Mouse (Mus musculus) fat pad, adult 2 months (tissue): Measurements from ENCODE around the gene Spata13.
A peak's percentile ranks its signal among the peaks of the same experiment; 100 is the strongest.

Experiments used
- DNase-seq: peaks from one replicate; pipeline ENCODE4 v3.0.0-alpha.2; 2011; ENCODE audit warnings: low read depth, low spot score; ENCODE audit errors: extremely low read depth

Spata13 gene

DNA sequence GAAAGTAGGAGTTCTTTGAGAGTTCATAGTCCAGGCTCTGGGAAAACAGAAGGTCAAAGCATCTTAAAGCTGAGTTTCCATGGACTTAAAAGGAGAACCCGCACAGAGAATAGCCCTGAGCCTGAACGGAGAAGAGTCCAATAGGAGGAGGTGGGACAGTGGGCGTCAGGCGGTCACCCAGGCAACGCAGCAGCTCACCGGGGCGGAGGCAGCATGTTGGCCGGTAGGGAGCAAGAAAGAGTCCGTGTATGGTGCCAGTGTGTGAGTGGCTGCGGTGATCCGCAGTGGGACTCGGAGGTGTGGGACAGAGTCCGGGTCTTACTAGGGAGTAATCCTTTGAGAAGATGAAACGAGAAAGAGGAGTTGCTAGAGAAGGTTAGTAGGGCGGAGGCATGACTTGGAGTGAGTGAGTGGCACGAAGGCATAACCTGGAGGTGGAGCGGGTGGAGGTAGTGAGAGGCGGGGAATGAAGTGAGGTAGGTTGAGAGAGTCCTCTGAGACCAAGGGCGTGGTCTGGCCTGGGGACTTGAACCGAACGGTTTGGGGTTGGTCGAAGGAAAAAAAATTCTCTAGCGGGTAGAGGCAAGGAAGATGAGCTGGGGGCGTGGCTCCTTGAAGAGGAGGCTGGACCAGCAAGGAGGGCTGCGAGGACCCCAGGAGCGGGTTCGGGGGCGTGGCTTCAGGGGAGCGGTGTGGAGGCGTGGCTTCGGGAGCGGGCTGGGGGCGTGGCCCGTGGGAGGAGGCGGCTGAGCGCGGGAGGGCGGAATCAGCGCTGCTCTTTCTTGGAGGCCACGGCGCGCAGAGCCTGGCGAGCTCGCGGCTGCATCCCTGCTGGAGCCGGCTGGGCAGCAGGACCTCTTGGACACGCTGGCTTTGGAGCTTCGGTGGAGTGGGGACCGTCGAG, at the start of gene Spata13:
TSS of gene Spata13 (plus strand) at position 41 of the 904 bp plus-strand sequence.
- peak; percentile 42 for DNase-seq

DNA sequence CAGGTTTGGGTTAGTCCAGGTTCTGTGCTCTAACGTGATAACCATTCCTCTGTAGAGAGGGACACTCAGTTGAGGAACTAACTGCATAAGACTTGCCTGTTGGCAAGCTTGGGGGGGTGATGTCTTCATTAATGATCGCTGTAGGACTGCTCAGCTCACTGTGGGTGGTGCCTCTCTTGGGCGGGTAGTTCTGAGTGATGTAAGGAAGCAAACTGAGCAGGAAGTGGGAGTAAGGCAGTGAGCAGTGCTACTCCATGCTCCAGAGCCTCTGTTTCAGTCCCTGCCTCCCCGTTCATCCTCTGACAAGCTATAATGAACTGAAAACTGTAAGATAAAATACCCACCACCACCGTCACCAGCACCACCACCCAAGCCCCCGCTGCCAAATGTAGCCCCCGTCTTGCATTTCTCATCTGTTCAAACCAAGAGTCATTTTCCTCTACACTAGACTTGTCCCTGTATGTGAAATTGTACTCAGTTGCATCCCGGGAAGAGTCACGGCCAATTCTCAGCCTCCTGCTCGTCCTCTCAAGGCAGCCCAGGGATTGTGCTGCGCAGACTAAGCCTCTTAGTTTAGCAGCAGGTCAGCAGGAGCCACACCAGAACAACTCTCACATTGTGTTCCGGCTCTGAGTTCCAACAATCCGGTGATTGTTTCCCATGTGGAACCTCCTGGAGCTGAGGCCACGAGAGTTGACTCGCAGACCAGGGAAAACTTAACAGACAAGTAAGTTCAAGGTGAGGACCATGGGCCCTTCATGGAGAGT, 46.9 kb upstream of the Spata13 start:
- DNase-seq, result no peak

DNA sequence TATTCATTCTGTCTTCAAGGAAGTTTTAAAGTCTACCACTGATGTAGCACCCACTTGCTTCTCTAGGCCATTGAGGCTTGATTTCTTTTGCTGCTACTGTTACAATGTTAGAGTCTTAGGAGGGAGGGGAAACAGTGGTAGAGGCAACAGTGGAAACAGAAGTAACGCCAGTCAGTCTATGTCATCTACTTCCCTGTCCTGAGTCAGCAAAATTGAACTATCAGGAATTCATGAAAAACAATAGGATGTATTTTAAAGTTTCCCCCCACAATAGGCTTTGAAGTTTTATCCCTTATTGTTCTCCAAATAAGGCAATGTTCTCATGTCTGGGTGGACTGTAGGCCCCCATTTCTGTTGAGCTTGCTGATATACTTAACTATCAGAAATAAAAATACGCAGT, 44.8 kb upstream of the Spata13 start:
- no peak for DNase-seq

DNA sequence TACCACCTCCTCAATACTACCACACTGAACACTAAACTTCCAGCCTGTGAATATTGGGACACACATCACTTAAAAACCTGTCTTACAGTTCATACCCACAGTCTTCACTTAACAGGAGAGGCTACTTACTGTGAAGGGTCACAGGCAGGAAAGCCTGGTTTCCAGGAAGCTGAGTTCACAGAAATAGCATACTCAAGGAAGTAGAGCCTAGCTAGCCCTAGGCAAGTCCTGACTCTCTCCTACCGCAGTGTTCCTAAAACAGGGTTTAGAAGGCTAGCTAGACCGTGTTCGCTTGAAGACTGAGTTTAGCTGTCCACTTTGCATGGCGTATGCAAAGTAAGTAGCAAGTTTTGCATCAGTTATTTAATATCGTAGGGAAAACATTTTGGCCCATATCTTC, 41.5 kb upstream of the Spata13 start:
- DNase-seq, result no peak

DNA sequence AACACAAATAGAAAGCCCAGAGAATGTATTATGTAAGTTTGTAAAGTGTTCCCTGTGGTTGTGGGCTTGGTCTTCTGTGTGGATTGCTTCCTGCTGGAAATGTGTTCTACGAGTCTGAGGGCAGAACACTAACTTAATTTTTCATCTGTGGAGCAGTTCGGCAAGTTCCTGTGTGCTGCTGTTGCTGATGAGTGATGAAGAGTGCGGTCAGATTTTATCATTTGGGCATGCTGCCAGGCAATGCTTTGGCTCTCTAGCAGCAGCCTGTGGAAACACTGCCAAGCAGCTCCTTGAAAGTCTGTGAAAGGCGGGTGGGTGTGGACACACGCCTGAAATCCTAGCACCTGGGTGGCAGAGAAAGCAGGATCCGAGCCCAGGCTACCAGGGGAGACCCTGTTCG, 41.0 kb upstream of the Spata13 start:
- no peak for DNase-seq

DNA sequence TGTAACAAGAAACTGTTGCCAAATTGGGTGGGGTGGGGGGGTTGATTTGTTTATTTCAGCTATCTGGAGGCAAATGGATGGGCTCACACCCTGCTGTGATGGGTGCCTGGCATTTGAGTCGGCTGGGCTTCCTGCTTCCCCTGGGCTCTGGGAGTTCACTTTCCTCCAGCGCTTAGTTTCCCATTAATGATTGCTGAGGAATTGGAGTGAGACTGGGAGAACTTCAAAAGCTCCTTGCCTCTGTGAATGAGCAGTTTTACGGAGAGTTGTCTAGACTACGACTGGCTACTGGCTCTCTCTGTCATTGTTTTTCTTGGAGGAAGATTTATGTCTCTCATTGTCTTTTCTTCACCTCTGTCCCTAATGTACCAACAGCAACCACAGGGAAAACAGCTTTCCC, 36.2 kb upstream of the Spata13 start:
- no peak for DNase-seq

DNA sequence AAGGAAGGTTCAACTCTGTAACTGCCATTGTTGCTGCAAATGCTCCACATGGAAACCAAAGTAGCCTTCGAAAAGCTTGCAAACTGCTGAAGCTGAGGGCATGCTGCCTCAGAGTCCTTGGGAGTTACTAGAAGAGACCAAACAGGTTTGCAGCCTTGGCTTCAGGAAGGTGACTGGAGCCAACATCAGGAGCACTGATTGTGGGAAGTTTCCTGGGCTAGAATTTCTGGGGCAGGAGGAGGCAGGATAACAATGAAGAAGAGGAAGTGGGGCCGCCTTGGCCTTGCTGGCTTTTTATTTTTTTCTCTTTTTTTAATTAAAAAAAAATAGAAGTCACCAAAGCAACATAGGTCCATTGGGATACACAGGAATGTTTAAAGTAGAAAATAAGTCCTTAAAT, 34.8 kb upstream of the Spata13 start:
- no peak for DNase-seq

DNA sequence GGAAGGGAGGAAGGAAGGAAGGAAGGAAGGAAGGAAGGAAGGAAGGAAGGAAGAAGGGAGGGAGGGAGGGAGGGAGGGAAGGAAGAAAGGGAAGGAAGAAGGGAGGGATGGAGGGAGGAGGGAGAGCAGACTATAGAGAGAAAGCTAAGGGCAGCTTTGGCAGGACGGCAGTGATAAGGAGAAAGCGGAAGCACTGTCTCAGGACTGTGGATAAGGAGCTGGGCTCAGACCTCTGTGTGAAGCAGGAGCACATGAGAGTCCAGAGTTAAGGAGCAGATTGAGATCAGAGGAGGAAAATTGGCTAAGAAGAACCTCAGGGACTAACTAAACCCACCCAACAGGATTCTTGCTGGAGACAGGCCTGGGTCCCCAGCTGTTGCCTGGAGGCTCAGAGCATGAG, 28.2 kb upstream of the Spata13 start:
- DNase-seq, result no peak

DNA sequence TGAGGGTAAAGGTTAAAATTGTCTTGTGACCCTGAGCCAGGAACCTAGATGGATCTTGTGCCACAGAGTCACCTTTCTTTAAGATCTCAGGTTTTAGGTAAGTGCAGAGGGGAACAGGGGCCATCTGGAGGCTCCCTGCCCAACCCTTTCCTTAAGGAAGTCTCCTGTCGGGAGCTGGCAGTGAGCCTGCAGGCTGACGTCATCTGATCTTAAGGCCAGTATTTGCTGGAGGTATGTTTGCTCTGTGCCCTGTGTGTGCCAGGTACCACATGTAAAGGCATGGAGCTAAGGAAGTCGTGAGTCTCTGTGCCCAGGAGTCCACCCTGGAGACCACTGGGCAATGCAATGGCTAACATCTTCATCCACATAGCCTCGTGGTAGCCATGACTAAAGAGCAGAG, 27.6 kb upstream of the Spata13 start:
- no peak for DNase-seq

DNA sequence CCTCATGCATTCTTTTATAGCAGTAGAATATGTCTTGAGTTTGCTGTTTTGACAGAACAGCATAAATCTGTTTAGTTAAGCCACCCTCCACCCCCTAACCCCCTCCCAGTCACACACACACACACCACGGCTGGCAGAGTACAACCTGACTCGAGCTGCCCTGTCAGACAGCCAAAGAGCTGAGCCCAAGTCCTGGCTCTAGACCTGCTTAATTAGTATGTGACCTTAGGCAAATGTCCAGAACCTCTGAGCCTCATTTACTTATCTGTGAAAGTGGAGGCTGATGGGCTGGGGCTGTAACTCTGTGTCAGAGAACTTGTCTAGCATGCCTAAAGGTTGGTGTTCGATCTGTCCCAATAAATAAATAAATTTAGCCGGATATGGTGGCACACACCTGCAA, 26.1 kb upstream of the Spata13 start:
- DNase-seq, result peak; percentile 52

DNA sequence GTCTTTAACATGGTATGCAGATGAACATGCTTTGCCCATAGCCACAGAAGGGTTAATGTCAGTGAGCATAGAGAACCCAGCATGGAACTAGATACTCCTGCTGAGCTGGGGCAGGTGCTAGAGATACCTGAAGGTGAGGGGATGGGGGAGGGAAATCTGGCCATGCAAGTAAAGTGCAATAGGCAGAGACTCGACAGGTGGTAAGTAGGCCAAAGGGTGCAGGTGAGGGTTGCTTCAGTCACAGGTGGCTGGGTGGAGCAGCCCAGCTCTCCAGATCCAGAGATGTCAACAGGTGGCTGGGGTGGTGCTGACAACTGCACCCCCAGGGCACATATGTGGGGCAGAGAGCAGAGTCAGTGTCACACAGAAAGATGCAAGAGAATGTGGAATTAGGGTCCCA, 24.6 kb upstream of the Spata13 start:
- DNase-seq, result no peak

DNA sequence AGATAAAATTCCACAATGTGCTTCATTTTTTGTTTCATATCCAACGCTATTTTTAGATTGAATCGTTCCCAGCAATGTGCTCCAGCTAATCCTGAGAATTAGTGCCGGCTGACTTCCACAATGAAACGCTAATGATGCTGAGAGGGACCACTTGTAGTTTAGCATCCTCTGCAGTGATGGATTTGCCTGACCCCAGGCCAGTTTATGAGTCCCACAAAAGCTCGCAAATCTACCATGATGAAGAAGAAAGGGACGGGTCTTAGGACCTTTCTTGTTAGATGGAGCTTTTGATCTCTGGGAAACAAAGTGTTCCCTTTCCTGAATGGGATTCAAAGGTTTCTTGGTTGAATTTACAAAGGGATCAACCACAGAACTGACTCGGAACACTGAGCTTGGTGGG, 21.1 kb upstream of the Spata13 start:
- DNase-seq, result no peak

DNA sequence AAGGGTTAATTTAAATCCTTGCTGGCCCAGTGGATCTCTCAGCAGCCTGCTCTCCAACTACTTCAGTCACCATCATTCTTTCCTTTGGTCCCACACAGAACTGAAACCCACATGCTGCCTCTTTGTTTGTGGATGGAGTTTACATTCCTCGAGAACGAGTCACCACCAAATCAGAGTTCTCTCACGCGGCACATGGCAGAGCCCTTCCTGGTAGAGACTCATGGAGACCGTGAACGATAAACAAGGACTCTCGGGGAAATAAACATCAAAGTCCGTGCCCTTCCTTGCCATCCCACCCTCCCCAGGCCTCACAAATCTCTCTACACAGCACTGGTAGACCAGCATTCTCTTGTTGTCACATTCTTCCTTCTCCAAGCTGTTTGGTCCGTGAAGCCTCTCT, 12.7 kb upstream of the Spata13 start:
- no peak for DNase-seq

DNA sequence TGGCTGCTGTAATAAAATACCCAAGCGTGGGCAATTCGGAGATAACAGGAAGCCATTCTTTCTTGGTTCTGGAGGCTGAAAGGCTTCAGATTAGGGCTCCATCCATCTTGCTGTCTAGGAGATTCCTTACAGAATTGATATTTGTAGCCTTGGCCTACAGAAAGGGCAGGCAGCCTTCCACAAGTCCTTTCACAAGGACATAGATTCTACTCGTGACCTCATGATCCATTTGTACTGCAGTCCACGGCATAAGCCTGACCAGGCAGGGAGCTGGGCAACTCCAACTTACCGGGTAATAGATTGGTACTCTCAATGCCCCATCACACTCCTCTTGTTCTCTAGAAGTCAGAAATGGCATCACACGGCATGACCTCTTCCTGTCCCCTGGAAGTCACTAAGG, 8.3 kb upstream of the Spata13 start:
- no peak for DNase-seq

DNA sequence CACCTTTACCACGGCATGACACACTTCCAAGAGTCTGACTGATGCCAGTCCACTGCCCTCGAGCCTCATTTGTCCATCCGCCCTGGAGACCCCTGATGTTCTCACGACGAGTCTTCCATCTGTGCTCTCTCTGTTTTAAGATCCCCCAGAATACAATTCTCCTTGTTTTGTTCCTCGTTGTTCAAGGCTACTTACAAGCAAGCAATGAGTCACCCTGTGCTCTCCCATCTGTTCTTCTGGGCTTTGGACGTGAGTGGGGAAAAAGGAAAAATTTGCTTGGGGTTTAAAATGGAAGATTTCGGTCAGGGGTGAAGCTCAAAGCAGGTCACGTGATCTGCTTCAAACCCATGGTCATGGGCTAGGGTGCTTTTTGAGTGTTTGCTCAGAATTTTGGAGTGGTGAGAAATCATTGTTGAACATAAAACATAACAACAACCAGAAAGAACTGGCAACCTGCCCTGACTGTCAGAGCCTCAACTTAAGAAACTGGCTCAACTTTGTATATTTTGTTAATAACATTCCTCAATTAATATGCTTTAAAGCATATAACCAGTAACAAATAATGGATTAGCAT, 3.8 kb upstream of the Spata13 start:
- DNase-seq, result no peak

DNA sequence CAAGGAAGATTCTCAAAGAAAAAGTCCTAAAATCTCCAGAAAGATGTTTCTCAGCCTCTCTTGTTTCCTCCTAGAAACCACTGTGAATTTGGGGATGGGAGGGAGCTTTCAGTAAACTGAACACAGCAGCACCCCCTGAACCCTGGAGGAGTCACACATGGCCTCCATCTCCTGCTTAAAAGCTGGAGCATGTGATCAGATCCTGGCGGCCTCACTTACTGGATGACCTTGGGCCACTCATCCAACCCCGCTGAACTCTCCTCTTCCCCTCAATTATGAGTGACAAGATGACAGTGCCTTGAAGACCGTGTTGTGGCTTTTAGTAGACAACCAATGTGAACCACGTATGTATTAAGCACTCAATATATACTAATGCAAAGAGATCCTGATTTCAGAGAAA, 2.8 kb upstream of the Spata13 start:
- no peak for DNase-seq

DNA sequence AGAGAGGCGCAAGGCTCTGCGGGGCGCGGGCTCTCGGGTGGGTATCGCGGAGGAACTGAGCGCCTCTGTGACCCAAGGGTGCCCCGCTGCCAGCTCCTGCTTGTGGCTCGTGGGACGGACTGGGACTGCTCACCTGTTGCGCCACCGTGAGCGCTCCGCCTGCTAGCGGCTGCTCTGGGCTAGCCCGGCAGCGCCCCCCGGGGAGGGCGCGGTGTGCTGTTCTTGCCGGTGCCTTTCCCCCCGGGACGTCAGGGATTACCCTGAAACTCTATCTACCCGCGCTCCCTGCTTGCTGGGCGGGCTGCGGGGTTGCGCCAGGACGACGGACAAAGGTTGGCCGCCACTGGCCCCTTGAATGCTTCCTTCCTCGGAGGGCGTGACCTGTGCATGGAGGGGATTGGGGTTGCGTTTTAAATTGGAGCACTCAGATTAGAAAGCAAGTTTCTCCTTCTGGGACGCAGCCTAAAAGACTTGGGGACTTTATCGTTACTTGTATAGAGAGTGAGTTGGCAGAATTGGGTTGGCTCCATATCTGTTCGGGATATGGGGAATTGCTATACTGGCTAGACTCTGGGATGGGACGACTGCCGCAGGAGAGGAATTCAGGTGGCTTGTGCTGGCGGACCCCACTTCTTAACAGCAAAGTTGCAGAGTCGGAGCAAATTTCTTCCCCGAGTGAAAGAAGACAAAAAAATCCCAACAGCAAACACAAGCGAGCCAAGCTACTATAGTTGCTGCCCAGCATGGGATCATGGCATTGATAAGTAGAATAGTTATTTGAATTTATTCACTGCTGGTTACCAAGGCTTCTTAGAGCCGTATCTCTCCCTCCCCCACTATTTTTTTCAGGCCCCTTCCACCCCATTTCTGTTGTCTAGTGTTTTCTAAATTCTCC, 1.3 kb downstream of the Spata13 start:
- no peak for DNase-seq

DNA sequence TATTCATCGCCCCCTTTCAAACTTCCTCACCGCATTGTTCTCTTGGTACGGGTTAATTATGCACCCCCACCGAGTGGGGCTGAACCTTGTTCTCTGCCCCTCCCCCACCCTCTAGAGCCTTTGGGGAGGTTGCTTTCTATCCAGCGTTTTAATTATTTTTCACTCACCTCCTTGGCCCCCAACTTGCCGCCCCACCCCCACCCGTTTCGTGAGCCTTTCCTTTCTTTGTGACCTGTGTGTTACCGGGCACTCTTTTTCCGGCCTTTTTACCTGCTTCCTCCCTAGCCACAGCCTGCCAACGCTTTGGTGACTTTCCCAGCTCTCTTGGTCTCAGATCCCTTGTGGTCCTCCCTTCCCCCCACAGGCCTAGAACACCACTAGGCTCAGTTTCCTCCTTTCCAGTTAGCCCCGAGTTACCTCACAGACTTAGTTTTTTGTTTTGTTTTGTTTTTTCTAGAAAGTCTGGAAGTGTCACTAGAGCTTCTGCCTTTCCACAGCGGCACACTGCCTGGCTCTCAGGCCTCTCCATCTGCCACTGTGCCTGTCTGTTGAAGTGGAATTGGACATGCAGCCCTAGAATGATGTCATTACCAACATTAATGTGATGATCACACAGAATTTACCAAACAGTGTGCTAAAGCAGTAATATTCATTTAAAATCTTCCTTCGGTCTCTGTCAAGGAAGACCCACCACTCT, 2.3 kb downstream of the Spata13 start:
- no peak for DNase-seq

DNA sequence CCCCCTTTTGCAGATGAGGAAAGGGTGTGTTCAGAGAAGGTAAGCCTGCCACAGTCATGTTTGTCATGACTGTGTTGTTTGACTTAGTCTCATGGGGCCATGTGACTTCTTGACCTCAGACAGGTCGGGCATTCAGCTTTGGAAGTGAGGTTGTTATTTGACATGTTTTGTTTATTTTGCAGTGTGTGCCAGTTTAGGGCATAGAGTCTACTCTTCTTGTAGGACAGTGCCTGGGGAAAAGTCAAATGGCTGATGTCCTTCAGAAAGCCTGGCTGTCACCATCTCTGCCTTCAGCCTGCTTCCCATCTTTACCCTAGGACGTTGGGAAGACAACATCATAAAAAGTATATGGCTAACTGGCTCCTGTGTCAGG, 2.8 kb downstream of the Spata13 start:
- DNase-seq, result no peak

DNA sequence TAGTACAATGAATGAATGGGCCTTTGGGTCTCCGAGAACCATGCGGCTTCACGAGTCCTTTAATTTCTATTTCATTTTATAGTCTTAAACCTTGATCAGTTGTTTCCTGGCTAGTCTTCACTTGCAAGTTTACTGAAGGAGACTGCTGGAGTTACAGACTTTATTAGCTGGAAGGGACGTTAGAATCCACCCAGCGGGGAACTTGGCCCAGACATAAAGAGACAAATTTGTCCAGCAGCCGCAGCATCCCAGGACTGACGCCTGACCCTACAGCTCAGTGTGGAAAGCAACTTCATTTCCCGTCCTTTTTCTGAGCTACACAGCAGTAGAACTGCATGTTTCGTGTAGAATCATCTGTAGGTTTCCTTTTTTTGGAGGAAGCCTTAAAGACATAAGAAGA, 3.2 kb downstream of the Spata13 start:
- DNase-seq, result no peak
